25 mouse cellular contexts compared by ENCODE assay signal in the genomic region with DNA sequence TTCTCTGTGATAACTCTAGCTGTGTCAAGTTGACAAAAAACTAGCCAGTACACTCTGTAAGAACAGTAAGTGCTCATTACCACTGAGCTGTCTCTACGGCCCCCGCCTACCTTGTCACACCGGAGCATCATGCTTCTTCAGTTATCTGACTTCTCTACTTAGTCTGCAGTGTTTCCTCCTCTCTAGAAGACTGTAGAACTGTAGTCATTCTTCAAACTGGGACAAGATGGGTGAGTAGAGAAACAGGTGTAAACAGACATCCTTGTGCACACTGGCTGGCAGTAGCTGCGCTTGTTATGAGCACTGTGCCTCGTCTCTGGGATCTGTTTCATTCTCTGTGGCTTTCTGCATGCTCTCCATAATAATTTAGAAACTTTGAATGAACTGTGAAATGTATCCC. TPM values are rescaled to one million over a fixed set of nuclear protein-coding genes. Genes with fewer than 3 reads are reported as not detected.
DNase-seq lines count a peak whose midpoint lies in the region; TF ChIP-seq lines count a peak whose summit lies in the region.
"Had no signal": no experiment of that assay in that cellular context is flagged by ENCODE, and none has a peak within 500 bp of the region (broad histone marks: within the 10 kb centered on the region; RNA-seq: fewer than 3 reads in every experiment).

No protein-coding gene starts in this region.

- H3K27me3 ChIP-seq in thymus, adult 2 months (ENCODE audit: control insufficient read depth, insufficient read depth, low read length), result no peaks in the 10 kb centered on the region
- H3K27me3 ChIP-seq: CH12.LX; embryonic facial prominence, embryonic 13.5 days; embryonic facial prominence, embryonic 15.5 days; forebrain, embryonic 12.5 days; Patski had no signal

- no peak overlapping the region for H3K4me3 ChIP-seq in thymus, adult 2 months (ENCODE audit: control insufficient read depth, insufficient read depth, low read length)
- H3K4me3 ChIP-seq: embryonic facial prominence, embryonic 13.5 days; embryonic facial prominence, embryonic 15.5 days; erythroblast, embryonic 14.5 days; forebrain, embryonic 10.5 days; forebrain, embryonic 12.5 days had no signal

- no peak for TF ChIP-seq CTCF in thymus, adult 2 months (IDR thresholded peaks at IDR 0.05; ENCODE audit: borderline replicate concordance, control insufficient read depth, extremely low read depth, insufficient read depth, low read length, poor library complexity)

- H3K4me1 ChIP-seq in thymus, adult 2 months (replicated peaks; ENCODE audit: control insufficient read depth, insufficient read depth, low read length), result peaks cover 7% of the 10 kb centered on the region
- H3K4me1 ChIP-seq: embryonic facial prominence, embryonic 13.5 days; embryonic facial prominence, embryonic 15.5 days; forebrain, embryonic 12.5 days had no signal

- no peak for TF ChIP-seq POLR2A in thymus, adult 2 months (IDR thresholded peaks at IDR 0.05; ENCODE audit: control insufficient read depth, extremely low read depth, insufficient read depth, low read length, poor library complexity)

- peak overlapping the region; percentile 93 for H3K27ac ChIP-seq in thymus, adult 2 months (ENCODE audit: control insufficient read depth, insufficient read depth, low read length)
- H3K27ac ChIP-seq: embryonic facial prominence, embryonic 13.5 days; embryonic facial prominence, embryonic 15.5 days; forebrain, embryonic 10.5 days; forebrain, embryonic 12.5 days had no signal

- 43% methylated on average over 5 of the region's 5 CpGs for WGBS in thymus, adult 2 months

- no peaks in the 10 kb centered on the region for H3K36me3 ChIP-seq in thymus, adult 2 months (ENCODE audit: control insufficient read depth, insufficient read depth, low read length)
- H3K36me3 ChIP-seq: embryonic facial prominence, embryonic 13.5 days; embryonic facial prominence, embryonic 15.5 days; forebrain, embryonic 10.5 days; forebrain, embryonic 12.5 days; G1E had no signal

- peak; percentile 32 for DNase-seq in thymus, adult 2 months
- DNase-seq in thymus, postnatal 10 days (ENCODE audit: low spot score in 2 of 2), result peak; percentile 33 to 44
- DNase-seq in thymus, postnatal 25 days, result peak; percentile 49
- peak; percentile 47 for DNase-seq in thymus, postnatal 4 days
- no peak for DNase-seq in left cerebral cortex, postnatal 14 days (ENCODE audit: low spot score in 2 of 2)
- no peak for DNase-seq in urinary bladder, adult 2 months (ENCODE audit: low spot score)
- no peak for DNase-seq in cerebellum, postnatal 4 days (ENCODE audit: low spot score in 2 of 2)
- DNase-seq: adrenal gland, adult 8-10 months; adrenal gland, postnatal 14 days; adrenal gland, postnatal 36 days; B cell, adult 2 months; cerebellum, adult 11-12 months; cerebellum, adult 2 months; cerebellum, adult 9-10 months; cerebellum, postnatal 10 days; cerebellum, postnatal 25 days; embryo, embryonic 11 days had no signal

- intact Hi-C loops in left cerebral cortex, postnatal 14 days (cut with DNase I), result no loop called here

RNA-seq across cellular contexts. Expression of a gene that starts 18.4 kb away (rescaled TPM):
- 30.4 and 60.7 TPM in 2 replicates for polyA plus RNA-seq in thymus, adult 2 months (2012; rRNA removed)
- 10 to 100 TPM; 20.1 to 21.4 TPM for total RNA-seq in left cerebral cortex, postnatal 14 days (2021)
- polyA plus RNA-seq in urinary bladder, adult 2 months (2012; rRNA removed), result 5.8 and 8.2 TPM in 2 replicates

Comparison
In these comparisons a context has a peak if more than half of its experiments do, and no peak if none do; other contexts are left out.
1. DNase-seq: peak in thymus, adult 2 months (single experiment), thymus, postnatal 10 days (2 of 2), thymus, postnatal 25 days (single experiment) and thymus, postnatal 4 days (single experiment); none in left cerebral cortex, postnatal 14 days (0 of 2), urinary bladder, adult 2 months (single experiment) and cerebellum, postnatal 4 days (0 of 2).